Mouse (Mus musculus) brain, embryonic 14.5 days (tissue): ENCODE data around the gene Zbtb39. TPM values are rescaled to one million over a fixed set of nuclear protein-coding genes. Genes with fewer than 3 reads are reported as not detected.

Source experiments
- DNase-seq: peaks from one replicate; pipeline ENCODE4 v3.0.0-alpha.2; 2011; ENCODE audit warnings: low read depth
- CTCF ChIP-seq: fragments of 200-500 bp; IDR thresholded peaks from 2 replicates; pipeline ENCODE4 v1.5.1; 2012; ENCODE audit warnings: inconsistent platforms, mild to moderate bottlenecking, moderate library complexity, borderline replicate concordance; ENCODE audit not compliant: insufficient read depth, insufficient read length; ENCODE audit errors: extremely low read depth
- POLR2A ChIP-seq: fragments of 200-500 bp; IDR thresholded peaks from 2 replicates; pipeline ENCODE4 v1.6.1; 2012; ENCODE audit warnings: mild to moderate bottlenecking, inconsistent platforms, borderline replicate concordance; ENCODE audit not compliant: poor library complexity, insufficient read depth, insufficient read length, severe bottlenecking; ENCODE audit errors: extremely low read depth
- polyA plus RNA-seq: library from polyadenylated mRNA; depleted of rRNA; stranded (reverse); fragments of >200 nt; gene quantifications from 2 replicates; pipeline ENCODE4 v1.2.3, GENCODE M21; 2012; rRNA removed

Gene Zbtb39
- polyA plus RNA-seq, result 14.9 and 18.7 TPM in 2 replicates

DNA sequence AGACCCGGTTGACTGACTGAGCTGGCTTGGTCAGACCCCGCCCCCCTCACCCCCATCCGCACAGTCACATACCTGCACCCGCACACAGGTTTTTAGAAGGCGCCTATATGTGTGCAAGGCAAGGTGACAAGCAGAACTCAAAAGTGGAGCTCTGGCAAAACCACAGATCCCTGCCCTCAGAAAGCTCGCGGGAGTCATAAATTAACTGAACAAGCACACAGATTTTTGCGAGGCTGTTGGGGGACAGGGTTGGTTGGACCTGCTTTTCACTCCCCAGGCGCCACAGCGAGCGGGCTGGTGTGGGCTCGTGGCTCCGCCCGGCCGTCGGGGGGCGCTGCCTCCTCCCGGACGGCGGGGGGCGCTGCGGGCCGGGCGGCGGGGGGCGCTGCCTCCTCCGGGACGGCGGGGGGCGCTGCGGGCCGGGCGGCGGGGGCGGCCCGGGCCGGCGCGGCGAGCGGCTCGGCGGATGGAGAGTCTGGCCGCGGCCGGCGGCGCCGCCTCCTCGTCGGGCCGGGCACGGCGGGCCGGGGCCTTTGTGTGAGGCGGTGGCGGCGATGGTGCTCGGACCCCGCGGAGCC, at the start of gene Zbtb39:
TSS of gene Zbtb39 (plus strand) at position 456 of the 578 bp plus-strand sequence.
- peak; percentile 55 for TF ChIP-seq CTCF
- TF ChIP-seq POLR2A, result peak; percentile 87
- DNase-seq, result peak; percentile 82

DNA sequence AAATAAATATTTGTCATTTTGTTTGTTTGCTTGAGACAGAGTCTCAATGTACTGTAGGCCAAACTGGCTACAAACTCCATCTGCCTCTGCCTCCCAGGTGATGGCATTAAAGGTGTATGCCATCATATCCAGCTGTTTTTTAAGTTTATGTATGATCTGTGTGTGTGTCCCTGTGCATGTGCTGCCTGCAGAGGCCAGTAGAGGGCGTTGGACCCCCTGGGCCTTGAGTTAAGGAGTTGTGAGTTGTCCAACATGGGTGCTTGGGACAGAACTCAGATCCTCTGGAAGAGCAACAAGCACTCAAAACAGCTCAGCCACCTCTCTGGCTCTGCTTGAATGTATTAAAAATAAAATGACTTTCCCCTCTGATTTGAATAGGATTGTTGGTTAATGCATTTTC, 48.3 kb upstream of the Zbtb39 start:
- DNase-seq, result no peak
- no peak for TF ChIP-seq POLR2A
- TF ChIP-seq CTCF, result peak; percentile 18; the same call in 1 of the 2 replicates

GRCm38 (mm10) chr10:127694636-127695035, 44.7 kb upstream of the Zbtb39 start:
- TF ChIP-seq POLR2A (no peak), CTCF (peak; percentile 49; the same call in 1 of the 2 replicates)
- DNase-seq, result peak; percentile 59

DNA sequence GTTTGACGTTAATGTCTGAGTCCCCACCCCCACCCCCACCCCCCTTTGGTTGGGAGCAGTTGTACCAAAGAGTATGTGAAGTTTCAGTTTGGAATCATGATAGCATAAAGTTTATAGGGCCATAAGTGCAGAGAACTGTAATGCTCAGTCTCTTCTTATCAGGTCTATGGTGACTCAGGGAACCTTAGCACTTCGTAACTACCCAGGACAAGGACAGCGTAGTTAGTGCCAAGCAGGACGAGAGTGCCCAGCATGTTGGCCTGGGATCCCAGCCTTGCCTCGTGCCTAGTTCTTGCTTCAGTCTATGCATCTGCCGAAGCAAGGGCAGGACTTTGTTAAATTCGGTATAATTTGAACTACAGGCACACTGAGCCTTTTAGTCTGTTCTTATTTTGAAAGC, 43.6 kb upstream of the Zbtb39 start:
- DNase-seq, result no peak
- TF ChIP-seq CTCF (no peak), POLR2A (no peak)

GRCm38 (mm10) chr10:127698966-127699365, 40.4 kb upstream of the Zbtb39 start:
- no peak for TF ChIP-seq POLR2A
- no peak for TF ChIP-seq CTCF

GRCm38 (mm10) chr10:127703299-127703698, 36.0 kb upstream of the Zbtb39 start:
- TF ChIP-seq CTCF (no peak), POLR2A (no peak)
- DNase-seq, result no peak

More at GRCm38 (mm10) chr10:127698966-127699365, 40.4 kb upstream of the Zbtb39 start:
- DNase-seq, result no peak

GRCm38 (mm10) chr10:127704293-127704692, 35.0 kb upstream of the Zbtb39 start:
- no peak for DNase-seq
- TF ChIP-seq POLR2A (no peak), CTCF (no peak)

DNA sequence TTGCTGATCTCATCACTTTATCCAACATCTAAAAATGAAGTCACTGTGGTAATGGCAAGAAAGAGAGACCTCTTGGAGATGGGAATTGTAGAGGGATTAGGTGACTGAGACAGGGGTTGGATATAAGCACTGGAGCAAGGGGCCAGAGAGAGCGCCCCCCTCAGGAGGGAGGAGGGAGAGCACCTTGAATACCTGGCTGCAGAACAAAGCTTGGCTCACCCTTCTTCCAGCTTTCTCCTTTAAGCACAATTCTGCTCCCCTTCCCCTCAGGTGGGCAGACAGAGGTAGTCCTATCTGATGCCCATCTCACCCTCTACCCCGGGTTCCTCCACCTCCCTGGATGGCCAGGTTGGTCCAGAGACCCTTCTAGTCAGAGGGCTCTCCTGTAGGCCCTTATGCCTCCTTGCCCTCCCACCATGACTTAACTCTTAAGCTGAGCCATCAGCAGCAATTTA, 34.5 kb upstream of the Zbtb39 start, which contains the start of gene Myo1a:
TSS of gene Myo1a (plus strand) at position 405 of the 455 bp plus-strand sequence.
- no peak for DNase-seq
- TF ChIP-seq CTCF (peak; percentile 17; the same call in 1 of the 2 replicates), POLR2A (no peak)

DNA sequence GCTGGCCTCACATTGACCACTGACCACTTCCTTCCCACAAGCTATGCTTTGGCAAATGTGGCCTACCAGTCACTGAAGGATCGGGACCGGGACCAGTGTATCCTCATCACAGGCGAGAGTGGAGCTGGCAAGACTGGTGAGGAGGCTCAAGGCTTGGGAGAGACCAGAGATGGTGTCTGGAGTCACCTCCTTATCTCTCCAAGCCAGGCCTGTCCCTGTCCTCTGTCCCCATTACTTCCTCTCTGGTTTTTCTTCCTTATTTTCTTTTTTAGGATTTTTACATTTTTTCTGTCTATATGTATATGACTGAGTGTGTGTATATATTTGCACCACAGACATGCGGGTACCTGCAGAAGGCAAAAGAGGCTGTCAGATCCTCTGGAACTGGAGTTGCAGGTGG, 33.6 kb upstream of the Zbtb39 start:
- no peak for DNase-seq
- no peak for TF ChIP-seq POLR2A
- no peak for TF ChIP-seq CTCF

- TF ChIP-seq POLR2A (no peak), CTCF (no peak)
- DNase-seq, result no peak
These were observed 31.6 kb upstream of the Zbtb39 start for GRCm38 (mm10) chr10:127707721-127708120.

GRCm38 (mm10) chr10:127708850-127709370, 30.4 kb upstream of the Zbtb39 start:
- DNase-seq, result no peak
- no peak for TF ChIP-seq CTCF
- TF ChIP-seq POLR2A, result no peak

DNA sequence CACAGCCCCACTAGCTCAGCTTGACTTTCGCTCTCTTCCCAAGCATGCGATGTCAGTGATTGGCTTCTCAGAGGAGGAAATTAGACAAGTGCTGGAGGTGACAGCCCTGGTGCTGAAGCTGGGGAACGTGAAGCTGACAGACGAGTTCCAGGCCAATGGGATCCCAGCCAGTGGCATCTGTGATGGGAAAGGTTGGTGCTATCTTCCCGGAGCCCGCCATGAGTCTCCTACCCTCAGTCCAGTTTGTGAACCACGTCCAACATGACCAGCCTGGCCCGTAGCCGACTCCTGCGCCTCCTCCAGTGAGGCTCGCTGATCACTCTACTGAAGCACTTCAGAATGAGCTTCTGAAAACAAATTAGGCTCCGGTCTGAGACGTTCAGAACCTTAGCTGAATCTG, 29.0 kb upstream of the Zbtb39 start:
- no peak for TF ChIP-seq POLR2A
- no peak for TF ChIP-seq CTCF
- no peak for DNase-seq
